Mouse (Mus musculus) liver, embryonic 12.5 days (tissue): ENCODE results near the gene Pcbp1. TPM values are rescaled to one million over a fixed set of nuclear protein-coding genes. Genes with fewer than 3 reads are reported as not detected.
"Not testable (repeated sequence)": the region's sequence is repeated elsewhere in the genome, so short reads cannot be mapped to it uniquely, and the experiment has no call there.

ENCODE experiments used
- ATAC-seq: fragments of 200-750 bp; cut with Nextera tagmentation; 2 replicates; pipeline ENCODE4 v1.8.0; 2017; ENCODE audit warnings: moderate number of reproducible peaks, mild to moderate bottlenecking, moderate library complexity
- H3K27ac ChIP-seq: fragments of 300-500 bp; sonication (generic); 2 replicates; pipeline ENCODE4 v1.5.1; 2016; ENCODE audit warnings: mild to moderate bottlenecking
- H3K27me3 ChIP-seq: fragments of 300-500 bp; sonication (generic); replicated peaks from 2 replicates; pipeline ENCODE4 v1.6.1; 2016; ENCODE audit warnings: mild to moderate bottlenecking, moderate library complexity
- H3K36me3 ChIP-seq: fragments of 300-500 bp; sonication (generic); 2 replicates; pipeline ENCODE4 v1.6.1; 2016; ENCODE audit warnings: mild to moderate bottlenecking, moderate library complexity
- H3K4me1 ChIP-seq: fragments of 300-500 bp; sonication (generic); 2 replicates; pipeline ENCODE4 v1.6.1; 2016
- H3K4me2 ChIP-seq: fragments of 300-500 bp; sonication (generic); 2 replicates; pipeline ENCODE4 v1.6.1; 2016; ENCODE audit warnings: mild to moderate bottlenecking, moderate library complexity
- H3K4me3 ChIP-seq: fragments of 300-500 bp; sonication (generic); 2 replicates; pipeline ENCODE4 v1.5.1; 2016; ENCODE audit warnings: mild to moderate bottlenecking, moderate library complexity
- H3K9ac ChIP-seq: fragments of 300-500 bp; sonication (generic); 2 replicates; pipeline ENCODE4 v1.6.1; 2016; ENCODE audit warnings: mild to moderate bottlenecking, moderate library complexity
- H3K9me3 ChIP-seq: fragments of 300-500 bp; sonication (generic); replicated peaks from 2 replicates; pipeline ENCODE4 v1.6.1; 2016; ENCODE audit warnings: mild to moderate bottlenecking, moderate library complexity
- WGBS: fragments of 180-500 bp; shearing (Covaris S2); methylation state at CpG from one replicate; pipeline ENCODE4 v1.1.7; 2016; ENCODE audit not compliant: insufficient replicate concordance; 5-methylcytosine and 5-hydroxymethylcytosine counted together
- polyA plus RNA-seq: library from polyadenylated mRNA; unstranded; fragments of >200 nt; fragmentation: Nextera tagmentation; extraction: Ambion mirVana; gene quantifications from 2 replicates; pipeline ENCODE4 v1.2.1, GENCODE M21; 2016

Gene Pcbp1
- polyA plus RNA-seq: 465 and 466 TPM in 2 replicates

GRCm38 (mm10) chr6:86526032-86526960, at the start of gene Pcbp1:
Pcbp1 (minus strand) TSS chr6:86526321.
- Histone ChIP-seq H3K4me2 (peak within 1 kb of the TSS; percentile 95), H3K4me3 (peak within 1 kb of the TSS; percentile 90), H3K9me3 (no peaks in the 10 kb centered on the region), H3K9ac (peak within 1 kb of the TSS; percentile 96), H3K4me1 (peaks cover 31% of the 10 kb centered on the region), H3K36me3 (peaks cover 50% of the 10 kb centered on the region), H3K27ac (peak within 1 kb of the TSS; percentile 99), H3K27me3 (no peaks in the 10 kb centered on the region)
- ATAC-seq: peak; percentile 71
- under 1% methylated on average over 108 of the region's 120 CpGs for WGBS

- 78% methylated on average over 3 of the region's 3 CpGs for WGBS
- H3K36me3 ChIP-seq: no peaks in the 10 kb centered on the region
- no peak for ATAC-seq
- H3K4me3 ChIP-seq: no peak overlapping the region
- no peak overlapping the region for H3K9ac ChIP-seq
- H3K27ac ChIP-seq: no peak overlapping the region
- H3K9me3 ChIP-seq: no peaks in the 10 kb centered on the region
- H3K27me3 ChIP-seq: peaks cover 4% of the 10 kb centered on the region; the same call in 1 of the 2 replicates
- H3K4me2 ChIP-seq: no peak overlapping the region
- H3K4me1 ChIP-seq: peaks cover 14% of the 10 kb centered on the region; the same call in 1 of the 2 replicates
Measured at GRCm38 (mm10) chr6:86574495-86574894, 48.4 kb upstream of the Pcbp1 start.

- H3K27me3 ChIP-seq: no peaks in the 10 kb centered on the region; the same call in 1 of the 2 replicates
- no peaks in the 10 kb centered on the region for H3K9me3 ChIP-seq
- H3K4me2 ChIP-seq: no peak overlapping the region
- WGBS: 18% methylated on average over 9 of the region's 9 CpGs
- peaks cover 4% of the 10 kb centered on the region for H3K36me3 ChIP-seq
- no peak for ATAC-seq
- no peak overlapping the region for H3K4me3 ChIP-seq
- no peak overlapping the region for H3K27ac ChIP-seq
- 0 out of 2 replicates have a peak, but pooled peaks cover 10% of the 10 kb centered on the region for H3K4me1 ChIP-seq
- no peak overlapping the region for H3K9ac ChIP-seq
Measured at GRCm38 (mm10) chr6:86570830-86571229, 44.7 kb upstream of the Pcbp1 start.

GRCm38 (mm10) chr6:86569461-86569820, 43.3 kb upstream of the Pcbp1 start:
- no peak overlapping the region for H3K4me3 ChIP-seq
- H3K4me2 ChIP-seq: no peak overlapping the region
- 0 out of 2 replicates have a peak, but pooled peaks cover 10% of the 10 kb centered on the region for H3K4me1 ChIP-seq
- H3K36me3 ChIP-seq: peaks cover 18% of the 10 kb centered on the region
- H3K9ac ChIP-seq: no peak overlapping the region
- 83% methylated on average over 3 of the region's 3 CpGs for WGBS
- no peak for ATAC-seq
- no peak overlapping the region for H3K27ac ChIP-seq
- H3K9me3 ChIP-seq: no peaks in the 10 kb centered on the region
- no peaks in the 10 kb centered on the region; the same call in 1 of the 2 replicates for H3K27me3 ChIP-seq

- Histone ChIP-seq H3K4me1 (0 out of 2 replicates have a peak, but pooled peaks cover 10% of the 10 kb centered on the region), H3K9me3 (no peaks in the 10 kb centered on the region), H3K9ac (no peak overlapping the region), H3K27ac (no peak overlapping the region), H3K27me3 (no peaks in the 10 kb centered on the region; the same call in 1 of the 2 replicates), H3K4me2 (no peak overlapping the region), H3K36me3 (peaks cover 21% of the 10 kb centered on the region), H3K4me3 (no peak overlapping the region)
- 49% methylated on average over 3 of the region's 3 CpGs for WGBS
- ATAC-seq: no peak
Measured at GRCm38 (mm10) chr6:86568816-86569460, 42.8 kb upstream of the Pcbp1 start.

- H3K9me3 ChIP-seq: no peaks in the 10 kb centered on the region
- peaks cover 48% of the 10 kb centered on the region for H3K36me3 ChIP-seq
- 0 out of 2 replicates have a peak, but pooled peaks cover 7% of the 10 kb centered on the region for H3K4me1 ChIP-seq
- no peak overlapping the region for H3K9ac ChIP-seq
- H3K4me3 ChIP-seq: no peak overlapping the region
- ATAC-seq: no peak
- no peaks in the 10 kb centered on the region for H3K27me3 ChIP-seq
- no peak overlapping the region for H3K27ac ChIP-seq
- WGBS: 84% methylated on average over 2 of the region's 2 CpGs
- no peak overlapping the region for H3K4me2 ChIP-seq
Measured at GRCm38 (mm10) chr6:86565782-86566181, 39.7 kb upstream of the Pcbp1 start.

- not testable (repeated sequence) for H3K4me1 ChIP-seq, ATAC-seq, H3K9ac ChIP-seq, H3K4me3 ChIP-seq, H3K27me3 ChIP-seq, H3K4me2 ChIP-seq, H3K9me3 ChIP-seq, H3K27ac ChIP-seq
- 68% methylated on average over 1 of the region's 1 CpGs for WGBS
- peaks cover 78% of the 10 kb centered on the region for H3K36me3 ChIP-seq
Measured at GRCm38 (mm10) chr6:86557182-86557581, 31.1 kb upstream of the Pcbp1 start.

- Histone ChIP-seq H3K27ac (no peak overlapping the region), H3K36me3 (peaks cover 80% of the 10 kb centered on the region), H3K9ac (no peak overlapping the region), H3K4me1 (no peaks in the 10 kb centered on the region), H3K4me3 (no peak overlapping the region), H3K9me3 (no peaks in the 10 kb centered on the region), H3K27me3 (no peaks in the 10 kb centered on the region), H3K4me2 (no peak overlapping the region)
- ATAC-seq: no peak
- WGBS: 74% methylated on average over 3 of the region's 3 CpGs
Measured at GRCm38 (mm10) chr6:86556345-86557058, 30.4 kb upstream of the Pcbp1 start.

GRCm38 (mm10) chr6:86550587-86550986, 24.5 kb upstream of the Pcbp1 start:
- Histone ChIP-seq H3K4me2 (no peak overlapping the region), H3K4me3 (no peak overlapping the region), H3K27me3 (no peaks in the 10 kb centered on the region), H3K36me3 (peaks cover 75% of the 10 kb centered on the region), H3K9me3 (no peaks in the 10 kb centered on the region), H3K27ac (no peak overlapping the region), H3K9ac (no peak overlapping the region), H3K4me1 (peaks cover 28% of the 10 kb centered on the region)
- no peak for ATAC-seq
- 65% methylated on average over 1 of the region's 1 CpGs for WGBS

- ATAC-seq: peak; percentile 98
- Histone ChIP-seq H3K4me2 (peak overlapping the region; percentile 63), H3K9me3 (no peaks in the 10 kb centered on the region), H3K4me3 (peak overlapping the region; percentile 41), H3K4me1 (peaks cover 28% of the 10 kb centered on the region), H3K9ac (peak overlapping the region; percentile 63), H3K36me3 (peaks cover 68% of the 10 kb centered on the region), H3K27me3 (no peaks in the 10 kb centered on the region), H3K27ac (peak overlapping the region; percentile 89)
- WGBS: 46% methylated on average over 8 of the region's 8 CpGs
Measured at GRCm38 (mm10) chr6:86547880-86548367, 21.8 kb upstream of the Pcbp1 start.

GRCm38 (mm10) chr6:86547228-86547755, 21.2 kb upstream of the Pcbp1 start:
- no peaks in the 10 kb centered on the region for H3K27me3 ChIP-seq
- no peak for ATAC-seq
- H3K4me1 ChIP-seq: peaks cover 28% of the 10 kb centered on the region
- peaks cover 65% of the 10 kb centered on the region for H3K36me3 ChIP-seq
- no peaks in the 10 kb centered on the region for H3K9me3 ChIP-seq
- H3K27ac ChIP-seq: peak overlapping the region; percentile 89
- peak overlapping the region; percentile 63 for H3K4me2 ChIP-seq
- H3K9ac ChIP-seq: peak overlapping the region; percentile 63
- 0 out of 2 replicates have a peak overlapping the region, but pooled peaks have one; percentile 41 for H3K4me3 ChIP-seq
- 83% methylated on average over 1 of the region's 1 CpGs for WGBS
